Mouse (Mus musculus) kidney, adult 8-10 months (tissue): Measurements from ENCODE around the gene Fhl2.
"Not testable (repeated sequence)": the region's sequence is repeated elsewhere in the genome, so short reads cannot be mapped to it uniquely, and the experiment has no call there.

Experiments used
- DNase-seq, 2 experiments: peaks; one replicate each; pipeline ENCODE4 v3.0.0; 2022

Fhl2 gene

GRCm38 (mm10) chr1:43145388-43145787 is 51.4 kb downstream of the Fhl2 start:
- no peak for DNase-seq

GRCm38 (mm10) chr1:43144338-43144906 is 52.4 kb downstream of the Fhl2 start:
- no peak for DNase-seq

GRCm38 (mm10) chr1:43143791-43144190 is 53.0 kb downstream of the Fhl2 start:
- DNase-seq: no peak

GRCm38 (mm10) chr1:43143284-43143683 is 53.5 kb downstream of the Fhl2 start:
- DNase-seq: no peak

- no peak for DNase-seq
Observed at GRCm38 (mm10) chr1:43142849-43143248, 53.9 kb downstream of the Fhl2 start.

GRCm38 (mm10) chr1:43141555-43141961 is 55.2 kb downstream of the Fhl2 start:
- no peak for DNase-seq

GRCm38 (mm10) chr1:43139587-43140266 is 57.1 kb downstream of the Fhl2 start:
- DNase-seq: peak; percentile 85 to 92

GRCm38 (mm10) chr1:43138268-43138812 is 58.4 kb downstream of the Fhl2 start:
- DNase-seq: no peak

- no peak for DNase-seq
Observed at GRCm38 (mm10) chr1:43137334-43137733, 59.5 kb downstream of the Fhl2 start.

GRCm38 (mm10) chr1:43136488-43137029 is 60.2 kb downstream of the Fhl2 start:
- not testable (repeated sequence) for DNase-seq

GRCm38 (mm10) chr1:43131591-43131990 is 65.2 kb downstream of the Fhl2 start:
- no peak for DNase-seq

- no peak for DNase-seq
Observed at GRCm38 (mm10) chr1:43130219-43130981, 66.4 kb downstream of the Fhl2 start.

- DNase-seq: no peak
Observed at GRCm38 (mm10) chr1:43127820-43128610, 68.8 kb downstream of the Fhl2 start.

GRCm38 (mm10) chr1:43127196-43127595 is 69.6 kb downstream of the Fhl2 start:
- no peak for DNase-seq

- no peak for DNase-seq
Observed at GRCm38 (mm10) chr1:43124726-43125125, 72.1 kb downstream of the Fhl2 start.

- no peak for DNase-seq
Observed at GRCm38 (mm10) chr1:43122616-43123015, 74.2 kb downstream of the Fhl2 start.

GRCm38 (mm10) chr1:43120950-43121349 is 75.8 kb downstream of the Fhl2 start:
- DNase-seq: no peak

GRCm38 (mm10) chr1:43117435-43117834 is 79.3 kb downstream of the Fhl2 start:
- peak; percentile 86 for DNase-seq

- peak; percentile 50 to 78 for DNase-seq
Observed at GRCm38 (mm10) chr1:43112882-43113281, 83.9 kb downstream of the Fhl2 start.

GRCm38 (mm10) chr1:43110556-43110955 is 86.2 kb downstream of the Fhl2 start:
- peak; percentile 33 to 55 for DNase-seq

- no peak for DNase-seq
Observed at GRCm38 (mm10) chr1:43108729-43109128, 88.1 kb downstream of the Fhl2 start.
